In the genomic region with DNA sequence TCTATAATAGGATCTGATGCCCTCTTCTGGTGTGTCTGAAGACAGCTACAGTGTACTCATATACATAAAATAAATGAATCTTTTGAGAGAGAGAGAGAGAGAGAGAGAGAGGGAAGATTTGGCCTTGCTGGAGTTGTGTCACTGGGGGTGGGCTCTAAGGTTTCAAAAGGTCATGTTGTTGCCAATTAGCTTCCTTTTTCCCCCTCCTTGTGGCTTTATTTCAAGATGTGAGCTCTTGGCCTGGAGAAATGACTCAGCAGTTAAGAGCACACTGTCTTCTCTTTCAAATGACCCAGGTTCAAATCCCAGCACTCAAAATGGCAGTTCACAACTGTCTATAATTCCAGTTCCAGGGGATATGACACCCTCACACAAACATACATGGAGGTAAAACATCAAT, we compare ENCODE assay signal across 26 mouse cellular contexts.
"Had no signal": no experiment of that assay in that cellular context is flagged by ENCODE, and none has a peak within 500 bp of the region (broad histone marks: within the 10 kb centered on the region; RNA-seq: fewer than 3 reads in every experiment).

No protein-coding gene starts in this region.

- H3K4me2 ChIP-seq: heart, embryonic 12.5 days; hindbrain, embryonic 13.5 days; hindbrain, embryonic 15.5 days; kidney, embryonic 15.5 days; limb, embryonic 12.5 days; liver, embryonic 11.5 days; liver, embryonic 13.5 days had no signal

- DNase-seq: gastrocnemius, adult 2 months; gastrocnemius, postnatal 10 days; gastrocnemius, postnatal 25 days; heart, adult 18-20 months; heart, postnatal 10 days; heart, postnatal 4 days; kidney, adult 11 months; kidney, adult 2 months; kidney, adult 9 months; kidney, postnatal 14 days; kidney, postnatal 36 days; layer of hippocampus, adult 9-11 months; liver; liver, embryonic 13.5 days had no signal

- H3K27me3 ChIP-seq: hindbrain, embryonic 15.5 days; kidney, embryonic 15.5 days; limb, embryonic 12.5 days had no signal

- H3K4me1 ChIP-seq: hindbrain, embryonic 13.5 days; hindbrain, embryonic 15.5 days; limb, embryonic 12.5 days; liver, embryonic 13.5 days had no signal

- H3K9me3 ChIP-seq: heart, embryonic 10.5 days; heart, embryonic 12.5 days; hindbrain, embryonic 13.5 days; hindbrain, embryonic 15.5 days; kidney, embryonic 15.5 days; limb, embryonic 10.5 days; limb, embryonic 12.5 days; liver, embryonic 13.5 days had no signal

- H3K36me3 ChIP-seq: heart, embryonic 10.5 days; heart, embryonic 12.5 days; hindbrain, embryonic 13.5 days; hindbrain, embryonic 15.5 days; kidney, embryonic 15.5 days; limb, embryonic 10.5 days; limb, embryonic 12.5 days; liver, embryonic 13.5 days had no signal

- H3K9ac ChIP-seq: heart, embryonic 12.5 days; hindbrain, embryonic 13.5 days; hindbrain, embryonic 15.5 days; kidney, embryonic 15.5 days; limb, embryonic 12.5 days; liver, embryonic 13.5 days had no signal

- H3K4me3 ChIP-seq: gastrocnemius, adult 2 months; heart, embryonic 10.5 days; heart, embryonic 12.5 days; hindbrain, embryonic 13.5 days; hindbrain, embryonic 15.5 days; kidney, embryonic 15.5 days; left cerebral cortex, adult 2 months; limb, embryonic 10.5 days; limb, embryonic 12.5 days; liver, embryonic 13.5 days had no signal

- ATAC-seq: hindbrain, postnatal 0 days; intestine, embryonic 16.5 days had no signal

- H3K27ac ChIP-seq: gastrocnemius, adult 2 months; heart, embryonic 10.5 days; hindbrain, embryonic 13.5 days; hindbrain, embryonic 15.5 days; hindbrain, postnatal 0 days; kidney, embryonic 15.5 days; kidney, postnatal 0 days; left cerebral cortex, adult 2 months; limb, embryonic 10.5 days; limb, embryonic 12.5 days; liver, embryonic 13.5 days had no signal
